In the genomic region with DNA sequence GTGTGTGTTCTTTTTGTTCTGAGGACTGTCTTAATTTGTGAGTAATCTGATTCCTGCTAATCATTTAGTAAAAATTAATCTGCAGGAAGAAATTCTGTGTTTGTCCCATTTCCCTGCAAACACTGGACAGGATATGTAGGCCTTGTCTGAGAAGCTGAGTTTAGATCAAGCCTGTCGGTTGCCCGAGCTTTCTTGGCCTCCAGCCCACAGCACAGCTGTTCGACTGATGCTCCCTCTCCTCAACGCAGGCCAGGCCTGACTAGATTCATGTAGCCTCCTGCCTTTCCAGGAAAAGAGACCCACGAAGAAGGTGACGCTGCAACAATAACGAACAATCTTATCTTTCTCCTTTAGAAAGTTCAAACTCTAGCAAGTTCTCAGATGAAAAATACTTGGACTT, we compare ENCODE assay signal across 8 mouse cellular contexts.
DNase-seq lines count a peak whose midpoint lies in the region; ATAC-seq and TF ChIP-seq lines count a peak whose summit lies in the region.

No protein-coding gene starts in this region.

- intact Hi-C loops in heart, adult 2 months (cut with DNase I) = loop anchor here (2.0 kb wide), 1 partner anchor 15 kb away; no protein-coding TSS in a partner anchor

- no peak overlapping the region for H3K9ac ChIP-seq in forebrain, embryonic 13.5 days
- H3K9ac ChIP-seq in forebrain, embryonic 11.5 days (ENCODE audit: low read length) = no peak overlapping the region
- no peak overlapping the region for H3K9ac ChIP-seq in heart, adult 2 months (ENCODE audit: low read depth, low read length)

- no peak for TF ChIP-seq EP300 in heart, adult 2 months (IDR thresholded peaks at IDR 0.05; ENCODE audit: insufficient read depth, low read depth, low read length)

- no peaks in the 10 kb centered on the region for H3K4me1 ChIP-seq in forebrain, embryonic 13.5 days
- H3K4me1 ChIP-seq in forebrain, embryonic 11.5 days (replicated peaks; ENCODE audit: control insufficient read depth, insufficient read depth, low read length) = no peaks in the 10 kb centered on the region
- peaks cover 22% of the 10 kb centered on the region for H3K4me1 ChIP-seq in heart, adult 2 months (ENCODE audit: control insufficient read depth, insufficient read depth, low read length)

- no peaks in the 10 kb centered on the region for H3K27me3 ChIP-seq in forebrain, embryonic 13.5 days
- no peaks in the 10 kb centered on the region for H3K27me3 ChIP-seq in forebrain, embryonic 11.5 days (ENCODE audit: control insufficient read depth, insufficient read depth, low read length)
- no peaks in the 10 kb centered on the region for H3K27me3 ChIP-seq in heart, adult 2 months (ENCODE audit: control insufficient read depth, insufficient read depth, low read length)

- no peak for TF ChIP-seq POLR2A in heart, adult 2 months (IDR thresholded peaks at IDR 0.05; ENCODE audit: insufficient read depth, low read depth, low read length)

- peak; percentile 61; the same call in 1 of the 2 replicates for ATAC-seq in forebrain, embryonic 13.5 days
- no peak for ATAC-seq in forebrain, embryonic 11.5 days (replicated peaks; ENCODE audit: low FRiP score)
- no peak for ATAC-seq in monocyte, adult 5-6 weeks (replicated peaks; ENCODE audit: insufficient number of reproducible peaks, low FRiP score, low TSS enrichment, poor library complexity, severe bottlenecking)

- H3K27ac ChIP-seq in forebrain, embryonic 13.5 days = no peak overlapping the region
- H3K27ac ChIP-seq in forebrain, embryonic 11.5 days (ENCODE audit: low read depth, low read length) = no peak overlapping the region
- peak overlapping the region; percentile 51 for H3K27ac ChIP-seq in heart, adult 2 months

- no peaks in the 10 kb centered on the region for H3K79me2 ChIP-seq in heart, adult 2 months (replicated peaks; ENCODE audit: control insufficient read depth, insufficient read depth, low read length)

- DNase-seq in forebrain, embryonic 11.5 days (ENCODE audit: low spot score) = no peak
- DNase-seq in MN1 (ENCODE audit: low spot score) = peak; percentile 39
- peak; percentile 87 for DNase-seq in heart, adult 2 months
- DNase-seq in kidney, postnatal 14 days = peak; percentile 90
- DNase-seq in urinary bladder, postnatal 36 days (ENCODE audit: low spot score in 2 of 2) = peak; percentile 20 to 66
- no peak for DNase-seq in layer of hippocampus, postnatal 36 days

- no peaks in the 10 kb centered on the region for H3K36me3 ChIP-seq in forebrain, embryonic 13.5 days (ENCODE audit: poor library complexity, severe bottlenecking)
- no peaks in the 10 kb centered on the region for H3K36me3 ChIP-seq in forebrain, embryonic 11.5 days (ENCODE audit: control insufficient read depth, insufficient read depth, low read length)
- H3K36me3 ChIP-seq in heart, adult 2 months (ENCODE audit: control insufficient read depth, insufficient read depth, low read length) = peaks cover 2% of the 10 kb centered on the region

- no peak for TF ChIP-seq CTCF in heart, adult 2 months (IDR thresholded peaks at IDR 0.05)

- 75% methylated on average over 7 of the region's 7 CpGs for WGBS in forebrain, embryonic 13.5 days
- WGBS in forebrain, embryonic 11.5 days = 91% methylated on average over 7 of the region's 7 CpGs
- 20% methylated on average over 7 of the region's 7 CpGs for WGBS in heart, adult 2 months

- no peaks in the 10 kb centered on the region for H3K9me3 ChIP-seq in forebrain, embryonic 13.5 days (replicated peaks)
- H3K9me3 ChIP-seq in forebrain, embryonic 11.5 days (ENCODE audit: control insufficient read depth, low read length) = no peaks in the 10 kb centered on the region

- no peak overlapping the region for H3K4me3 ChIP-seq in forebrain, embryonic 13.5 days
- no peak overlapping the region for H3K4me3 ChIP-seq in forebrain, embryonic 11.5 days (ENCODE audit: low read depth, low read length)
- H3K4me3 ChIP-seq in heart, adult 2 months = no peak overlapping the region

- no peak overlapping the region for H3K4me2 ChIP-seq in forebrain, embryonic 13.5 days
- H3K4me2 ChIP-seq in forebrain, embryonic 11.5 days (ENCODE audit: low read depth, low read length, severe bottlenecking) = no peak overlapping the region

Comparison
In these comparisons a context has a peak if more than half of its experiments do, and no peak if none do; other contexts are left out.
1. DNase-seq: peak in MN1 (single experiment), heart, adult 2 months (2 of 2), kidney, postnatal 14 days (single experiment) and urinary bladder, postnatal 36 days (2 of 2); none in forebrain, embryonic 11.5 days (single experiment) and layer of hippocampus, postnatal 36 days (0 of 2).